Mouse (Mus musculus): Measurements from ENCODE around the gene Gsap. TPM values are rescaled to one million over a fixed set of nuclear protein-coding genes. Genes with fewer than 3 reads are reported as not detected.
"Not testable (repeated sequence)": the region's sequence is repeated elsewhere in the genome, so short reads cannot be mapped to it uniquely, and the experiment has no call there.

Gsap gene
- total RNA-seq (2014; fragmentation: Nextera tagmentation) = not detected in 2 replicates
- 0.27 and 0.29 TPM in 2 replicates for total RNA-seq (2017)
- polyA plus RNA-seq (2012) = not detected in 2 replicates

DNA sequence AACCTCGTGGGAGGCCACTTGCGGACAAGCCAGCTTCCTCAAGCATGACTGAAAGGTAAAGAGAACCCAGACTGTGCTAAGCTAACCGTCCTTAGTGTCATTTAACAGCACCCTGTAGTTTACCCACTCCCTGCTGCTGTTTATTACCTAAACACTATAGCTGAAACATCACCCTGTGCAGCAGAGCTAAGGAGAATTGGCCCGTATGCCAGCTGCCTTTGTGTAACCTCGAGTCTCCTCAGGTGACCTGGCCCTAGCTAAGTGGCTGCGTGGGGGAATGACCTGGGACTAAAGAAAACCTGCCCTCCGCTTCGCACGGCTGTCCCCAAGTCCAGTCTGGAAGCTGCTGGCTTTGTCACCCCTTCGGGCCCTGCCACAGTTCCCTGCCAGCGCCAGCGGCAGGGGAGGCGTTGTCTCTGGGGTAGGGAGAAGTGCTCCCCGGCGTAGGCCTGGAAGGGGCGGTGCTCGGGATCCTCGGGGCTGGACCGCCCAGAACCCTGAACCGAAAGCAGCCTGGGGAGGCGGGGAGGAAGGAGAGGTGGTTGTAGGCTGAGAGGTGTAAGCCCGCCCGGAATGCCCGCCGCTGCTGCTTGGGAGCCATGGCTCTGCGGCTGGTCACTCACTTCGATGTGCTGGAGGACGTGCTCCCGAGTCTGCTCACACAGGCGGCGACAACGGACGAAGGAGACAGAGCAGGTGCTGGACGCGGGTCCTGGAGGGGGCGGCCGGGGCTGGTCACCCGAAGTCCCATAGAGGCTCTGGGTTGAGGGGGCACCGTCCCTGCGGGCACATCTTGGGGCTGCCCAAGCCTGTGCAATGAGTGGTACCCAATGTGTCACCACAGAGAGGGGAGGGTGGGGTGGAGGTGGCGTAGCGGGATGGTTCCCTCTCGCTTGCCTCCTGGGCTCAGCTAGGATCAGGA is at the start of gene Gsap:
TSS of gene Gsap (plus strand) at position 492 of the 922 bp plus-strand sequence.
- no peak for DNase-seq (ENCODE audit: low spot score)
- TF ChIP-seq CTCF (IDR thresholded peaks at IDR 0.05; ENCODE audit: low read depth, low read length) = no peak
- no peak for TF ChIP-seq GATA2 (IDR thresholded peaks at IDR 0.05; ENCODE audit: borderline replicate concordance, low read depth, low read length)
- no peak for TF ChIP-seq GATA1 (IDR thresholded peaks at IDR 0.05; ENCODE audit: borderline replicate concordance, low read length)
- TF ChIP-seq POLR2AphosphoS5 (IDR thresholded peaks at IDR 0.05; ENCODE audit: insufficient replicate concordance, low read depth, low read length) = no peak
- no peak for TF ChIP-seq TAL1 (conservative IDR thresholded peaks at IDR 0.05; ENCODE audit: low read depth, low read length)

DNA sequence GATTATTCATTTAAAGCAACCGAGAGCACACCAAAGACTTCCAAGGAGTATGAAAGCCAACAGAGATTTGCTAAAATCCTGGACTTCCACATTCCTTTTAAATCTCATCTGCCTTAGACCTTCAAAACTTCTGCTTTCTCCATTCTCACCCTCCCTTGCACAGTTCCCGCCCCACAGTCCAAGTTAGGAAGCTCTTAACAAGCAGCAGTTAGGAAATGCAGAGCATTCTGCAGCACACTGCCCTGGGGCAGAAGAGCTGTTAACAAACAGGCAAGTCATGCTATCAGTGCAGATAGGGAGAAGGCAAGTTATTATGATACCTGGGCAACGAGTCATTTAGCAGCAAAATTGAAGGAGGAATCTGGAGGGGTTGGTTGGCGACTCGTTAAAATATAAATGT is 49.5 kb upstream of the Gsap start:
- DNase-seq (ENCODE audit: low spot score) (no peak), ATAC-seq (ENCODE audit: extremely low read depth, insufficient number of reproducible peaks, low FRiP score, poor library complexity, severe bottlenecking) (no peak)
- TF ChIP-seq GATA2 (IDR thresholded peaks at IDR 0.05; ENCODE audit: borderline replicate concordance, low read depth, low read length) = no peak
- TF ChIP-seq GATA1 (IDR thresholded peaks at IDR 0.05; ENCODE audit: borderline replicate concordance, low read length) = no peak
- no peak for TF ChIP-seq CTCF (IDR thresholded peaks at IDR 0.05; ENCODE audit: low read depth, low read length)
- no peak for TF ChIP-seq TAL1 (conservative IDR thresholded peaks at IDR 0.05; ENCODE audit: low read depth, low read length)
- no peak for TF ChIP-seq POLR2AphosphoS5 (IDR thresholded peaks at IDR 0.05; ENCODE audit: insufficient replicate concordance, low read depth, low read length)
- no peak overlapping the region for H3K4me3 ChIP-seq (ENCODE audit: low read depth, low read length)
- H3K27me3 ChIP-seq (ENCODE audit: insufficient read depth, low read length) = peaks cover 14% of the 10 kb centered on the region
- H3K36me3 ChIP-seq (replicated peaks) = no peaks in the 10 kb centered on the region
- H3K4me1 ChIP-seq (ENCODE audit: insufficient read depth, low read depth, low read length) = no peaks in the 10 kb centered on the region
- H3K9me3 ChIP-seq (replicated peaks) = no peaks in the 10 kb centered on the region

More for the DNA sequence above, at the start of gene Gsap:
- H3K4me1 ChIP-seq (ENCODE audit: insufficient read depth, low read depth, low read length) = no peaks in the 10 kb centered on the region
- no peaks in the 10 kb centered on the region for H3K36me3 ChIP-seq (replicated peaks)
- no peaks in the 10 kb centered on the region for H3K9me3 ChIP-seq (replicated peaks)
- no peak for ATAC-seq (ENCODE audit: extremely low read depth, insufficient number of reproducible peaks, low FRiP score, poor library complexity, severe bottlenecking)
- H3K27me3 ChIP-seq (ENCODE audit: insufficient read depth, low read length) = peaks cover 19% of the 10 kb centered on the region
- no peak within 1 kb of the TSS for H3K4me3 ChIP-seq (ENCODE audit: low read depth, low read length)

DNA sequence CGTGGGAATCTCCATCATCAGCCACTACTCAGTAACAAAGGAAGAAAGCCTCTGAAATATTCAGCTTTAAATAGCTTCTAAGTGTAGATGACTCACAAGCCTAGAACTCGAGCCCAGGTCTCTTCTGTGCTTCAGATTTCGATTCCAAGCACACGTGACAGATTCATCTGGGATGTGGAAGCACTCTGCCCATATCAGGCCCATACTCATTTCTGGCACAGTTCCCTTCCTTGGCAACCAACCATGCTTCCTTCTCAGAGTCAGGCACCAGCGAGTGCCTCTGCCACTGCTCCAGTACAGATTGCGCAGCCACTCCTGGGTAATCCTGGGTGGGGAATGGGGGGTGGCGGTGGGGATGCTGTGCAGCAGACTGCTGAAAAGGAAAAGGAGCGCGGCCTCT is 46.5 kb upstream of the Gsap start:
- no peak for DNase-seq (ENCODE audit: low spot score)
- H3K36me3 ChIP-seq (replicated peaks) = no peaks in the 10 kb centered on the region
- H3K4me1 ChIP-seq (ENCODE audit: insufficient read depth, low read depth, low read length) = no peaks in the 10 kb centered on the region
- H3K9me3 ChIP-seq (replicated peaks) = no peaks in the 10 kb centered on the region
- no peak overlapping the region for H3K4me3 ChIP-seq (ENCODE audit: low read depth, low read length)
- no peak for ATAC-seq (ENCODE audit: extremely low read depth, insufficient number of reproducible peaks, low FRiP score, poor library complexity, severe bottlenecking)
- H3K27me3 ChIP-seq (ENCODE audit: insufficient read depth, low read length) = peaks cover 16% of the 10 kb centered on the region
- no peak for TF ChIP-seq GATA2 (IDR thresholded peaks at IDR 0.05; ENCODE audit: borderline replicate concordance, low read depth, low read length)
- no peak for TF ChIP-seq GATA1 (IDR thresholded peaks at IDR 0.05; ENCODE audit: borderline replicate concordance, low read length)
- no peak for TF ChIP-seq POLR2AphosphoS5 (IDR thresholded peaks at IDR 0.05; ENCODE audit: insufficient replicate concordance, low read depth, low read length)
- no peak for TF ChIP-seq CTCF (IDR thresholded peaks at IDR 0.05; ENCODE audit: low read depth, low read length)
- no peak for TF ChIP-seq TAL1 (conservative IDR thresholded peaks at IDR 0.05; ENCODE audit: low read depth, low read length)

DNA sequence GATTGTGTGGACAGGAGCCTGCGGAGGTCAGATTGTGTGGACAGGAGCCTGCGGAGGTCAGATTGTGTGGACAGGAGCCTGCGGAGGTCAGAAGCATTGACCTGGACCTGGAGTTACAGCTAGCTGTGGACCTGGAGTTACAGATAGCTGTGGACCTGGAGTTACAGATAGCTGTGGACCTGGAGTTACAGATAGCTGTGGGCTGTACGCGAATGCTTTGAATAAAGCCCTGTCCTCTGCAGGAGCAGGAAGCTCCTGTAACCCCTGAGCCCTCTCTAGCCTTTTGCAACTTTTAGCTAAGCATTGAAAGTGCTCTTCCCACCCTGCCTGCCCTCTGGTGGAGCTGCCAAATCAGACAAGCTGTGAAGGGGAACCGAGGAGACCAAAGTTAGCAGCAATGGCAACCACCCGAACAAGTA is 44.9 kb upstream of the Gsap start:
- not testable (repeated sequence) for H3K4me3 ChIP-seq (ENCODE audit: low read depth, low read length); H3K9me3 ChIP-seq (replicated peaks); H3K36me3 ChIP-seq (replicated peaks); ATAC-seq (ENCODE audit: extremely low read depth, insufficient number of reproducible peaks, low FRiP score, poor library complexity, severe bottlenecking); H3K4me1 ChIP-seq (ENCODE audit: insufficient read depth, low read depth, low read length); DNase-seq (ENCODE audit: low spot score)
- H3K27me3 ChIP-seq (ENCODE audit: insufficient read depth, low read length) = peaks cover 18% of the 10 kb centered on the region

DNA sequence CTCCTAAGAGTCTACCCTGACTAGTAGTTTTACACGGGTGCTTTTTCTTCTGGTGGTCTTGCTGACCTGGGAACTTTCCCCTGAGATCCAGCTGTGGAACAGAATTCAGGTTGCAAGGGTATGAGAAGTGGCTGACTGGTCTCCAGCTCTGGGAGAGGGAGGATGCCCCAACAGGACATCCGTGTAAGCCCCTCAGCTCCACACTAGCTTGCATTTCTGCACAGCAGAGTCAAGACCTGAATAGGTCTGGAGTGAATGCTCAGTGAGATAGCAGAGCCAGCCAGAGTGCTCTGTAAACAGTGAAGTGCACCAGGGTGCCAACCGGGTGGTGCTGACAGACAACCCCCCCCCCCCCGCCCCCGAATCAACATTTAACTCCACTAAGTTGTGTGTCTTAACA is 44.4 kb upstream of the Gsap start:
- ATAC-seq (ENCODE audit: extremely low read depth, insufficient number of reproducible peaks, low FRiP score, poor library complexity, severe bottlenecking) (no peak), DNase-seq (ENCODE audit: low spot score) (no peak)
- Histone ChIP-seq H3K4me1 (ENCODE audit: insufficient read depth, low read depth, low read length) (no peaks in the 10 kb centered on the region), H3K4me3 (ENCODE audit: low read depth, low read length) (no peak overlapping the region), H3K36me3 (replicated peaks) (no peaks in the 10 kb centered on the region), H3K27me3 (ENCODE audit: insufficient read depth, low read length) (peaks cover 19% of the 10 kb centered on the region), H3K9me3 (replicated peaks) (no peaks in the 10 kb centered on the region)
- TF ChIP-seq TAL1 (conservative IDR thresholded peaks at IDR 0.05; ENCODE audit: low read depth, low read length) (no peak), GATA1 (IDR thresholded peaks at IDR 0.05; ENCODE audit: borderline replicate concordance, low read length) (no peak), POLR2AphosphoS5 (IDR thresholded peaks at IDR 0.05; ENCODE audit: insufficient replicate concordance, low read depth, low read length) (no peak), CTCF (IDR thresholded peaks at IDR 0.05; ENCODE audit: low read depth, low read length) (no peak), GATA2 (IDR thresholded peaks at IDR 0.05; ENCODE audit: borderline replicate concordance, low read depth, low read length) (no peak)

- Histone ChIP-seq H3K27me3 (ENCODE audit: insufficient read depth, low read length) (peaks cover 19% of the 10 kb centered on the region), H3K4me3 (ENCODE audit: low read depth, low read length) (no peak overlapping the region), H3K9me3 (replicated peaks) (no peaks in the 10 kb centered on the region), H3K4me1 (ENCODE audit: insufficient read depth, low read depth, low read length) (no peaks in the 10 kb centered on the region), H3K36me3 (replicated peaks) (no peaks in the 10 kb centered on the region)
- TF ChIP-seq POLR2AphosphoS5 (IDR thresholded peaks at IDR 0.05; ENCODE audit: insufficient replicate concordance, low read depth, low read length) (no peak), CTCF (IDR thresholded peaks at IDR 0.05; ENCODE audit: low read depth, low read length) (no peak), GATA1 (IDR thresholded peaks at IDR 0.05; ENCODE audit: borderline replicate concordance, low read length) (no peak), TAL1 (conservative IDR thresholded peaks at IDR 0.05; ENCODE audit: low read depth, low read length) (no peak), GATA2 (IDR thresholded peaks at IDR 0.05; ENCODE audit: borderline replicate concordance, low read depth, low read length) (no peak)
- DNase-seq (ENCODE audit: low spot score) = no peak
- ATAC-seq (ENCODE audit: extremely low read depth, insufficient number of reproducible peaks, low FRiP score, poor library complexity, severe bottlenecking) = no peak
Observed at GRCm38 (mm10) chr5:21143032-21143431, 43.0 kb upstream of the Gsap start.
